Mouse (Mus musculus) MEL (cell line): ENCODE measurements around the gene Qsox2. TPM values are rescaled to one million over a fixed set of nuclear protein-coding genes. Genes with fewer than 3 reads are reported as not detected.

ENCODE experiments used
- DNase-seq: peaks from one replicate; pipeline ENCODE4 v3.0.0; 2011; ENCODE audit warnings: low read depth, low spot score
- H3K27ac ChIP-seq: 2 replicates; pipeline ENCODE4 v1.5.1; 2012; ENCODE audit warnings: low read depth, mild to moderate bottlenecking, control low read depth, low read length, moderate library complexity; ENCODE audit not compliant: control insufficient read depth
- H3K27me3 ChIP-seq, 2 experiments: fragments of 150-350 bp in 1 of 2; sonication (generic) in 1 of 2; 2 replicates each; pipeline ENCODE4 v1.6.1; 2012; ENCODE audit warnings: low read length in 2 of 2, mild to moderate bottlenecking in 2 of 2, improper control_type of control experiment in 1 of 2, moderate library complexity in 1 of 2; ENCODE audit not compliant: insufficient read depth in 2 of 2, control insufficient read depth in 1 of 2
- H3K36me3 ChIP-seq, 2 experiments: 2 replicates each; pipeline ENCODE4 v1.6.1; 2012 to 2014; ENCODE audit warnings: low read length in 2 of 2, improper control_type of control experiment in 1 of 2, inconsistent platforms in 1 of 2, mild to moderate bottlenecking in 1 of 2; ENCODE audit not compliant: insufficient read depth in 2 of 2, control insufficient read depth in 1 of 2
- H3K4me1 ChIP-seq, 2 experiments: fragments of 150-350 bp in 1 of 2; sonication (generic) in 1 of 2; 2 replicates each; pipeline ENCODE4 v1.6.1; 2012; ENCODE audit warnings: low read length in 2 of 2, improper control_type of control experiment in 1 of 2, mild to moderate bottlenecking in 1 of 2; ENCODE audit not compliant: insufficient read depth in 2 of 2, control insufficient read depth in 1 of 2
- H3K4me3 ChIP-seq, 2 experiments: fragments of 150-350 bp in 1 of 2; sonication (generic) in 1 of 2; 2 replicates each; pipeline ENCODE4 v1.5.1; 2012; ENCODE audit warnings: low read depth in 2 of 2, low read length in 2 of 2, mild to moderate bottlenecking in 2 of 2, moderate library complexity in 2 of 2, control low read depth in 1 of 2, improper control_type of control experiment in 1 of 2; ENCODE audit not compliant: control insufficient read depth in 1 of 2, insufficient read depth in 1 of 2
- H3K79me2 ChIP-seq: 2 replicates; pipeline ENCODE4 v1.6.1; 2012; ENCODE audit warnings: mild to moderate bottlenecking, low read length, moderate library complexity; ENCODE audit not compliant: control insufficient read depth, poor library complexity, insufficient read depth
- H3K9ac ChIP-seq: 2 replicates; pipeline ENCODE4 v1.6.1; 2012; ENCODE audit warnings: low read depth, mild to moderate bottlenecking, control low read depth, low read length, moderate library complexity; ENCODE audit not compliant: control insufficient read depth, poor library complexity, severe bottlenecking
- H3K9me3 ChIP-seq: fragments of 150-350 bp; sonication (generic); replicated peaks from 2 replicates; pipeline ENCODE4 v1.6.1; 2012; ENCODE audit warnings: mild to moderate bottlenecking, low read length, improper control_type of control experiment, moderate library complexity; ENCODE audit not compliant: insufficient read depth
- CHD1 ChIP-seq: IDR thresholded peaks from 2 replicates; pipeline ENCODE4 v1.6.1; 2012; ENCODE audit warnings: low read depth, mild to moderate bottlenecking, inconsistent platforms, low read length, improper control_type of control experiment
- E2F4 ChIP-seq: IDR thresholded peaks from 2 replicates; pipeline ENCODE4 v1.6.1; 2011; ENCODE audit warnings: low read depth, low read length, improper control_type of control experiment, borderline replicate concordance
- ETS1 ChIP-seq: IDR thresholded peaks from 2 replicates; pipeline ENCODE4 v1.6.1; 2012; ENCODE audit warnings: low read depth, mild to moderate bottlenecking, inconsistent platforms, low read length, improper control_type of control experiment, moderate library complexity
- GABPA ChIP-seq: IDR thresholded peaks from 2 replicates; pipeline ENCODE4 v1.6.1; 2012; ENCODE audit warnings: low read depth, mild to moderate bottlenecking, inconsistent platforms, low read length, improper control_type of control experiment, moderate library complexity
- GATA1 ChIP-seq: IDR thresholded peaks from 2 replicates; pipeline ENCODE4 v1.6.1; 2011; ENCODE audit warnings: low read depth, low read length, improper control_type of control experiment
- MAZ ChIP-seq: IDR thresholded peaks from 2 replicates; pipeline ENCODE4 v1.6.1; 2012; ENCODE audit warnings: low read depth, mild to moderate bottlenecking, inconsistent platforms, low read length, improper control_type of control experiment
- MEF2A ChIP-seq: IDR thresholded peaks from 2 replicates; pipeline ENCODE4 v1.6.1; 2014; ENCODE audit warnings: low read depth, mild to moderate bottlenecking, inconsistent platforms, low read length, improper control_type of control experiment; ENCODE audit not compliant: poor library complexity, insufficient replicate concordance, severe bottlenecking; ENCODE audit errors: extremely low read depth
- MYC ChIP-seq: IDR thresholded peaks from 2 replicates; pipeline ENCODE4 v1.6.1; 2011; ENCODE audit warnings: low read depth, mild to moderate bottlenecking, low read length, improper control_type of control experiment, moderate library complexity
- NELFE ChIP-seq: IDR thresholded peaks from 2 replicates; pipeline ENCODE4 v1.6.1; 2011; ENCODE audit warnings: low read depth, low read length, improper control_type of control experiment
- POLR2AphosphoS5 ChIP-seq: IDR thresholded peaks from 2 replicates; pipeline ENCODE4 v1.6.1; 2012; ENCODE audit warnings: low read depth, borderline replicate concordance, mild to moderate bottlenecking, inconsistent platforms, low read length, moderate library complexity, mixed read lengths
- RCOR1 ChIP-seq: IDR thresholded peaks from 2 replicates; pipeline ENCODE4 v1.6.1; 2012; ENCODE audit warnings: low read depth, mild to moderate bottlenecking, inconsistent platforms, low read length, improper control_type of control experiment
- SIN3A ChIP-seq: IDR thresholded peaks from 2 replicates; pipeline ENCODE4 v1.6.1; 2012; ENCODE audit warnings: low read length, improper control_type of control experiment, inconsistent platforms
- TAL1 ChIP-seq: IDR thresholded peaks from 2 replicates; pipeline ENCODE4 v1.6.1; 2012; ENCODE audit warnings: mild to moderate bottlenecking, inconsistent platforms, low read length, moderate library complexity, mixed read lengths
- TCF12 ChIP-seq: IDR thresholded peaks from 2 replicates; pipeline ENCODE4 v1.6.1; 2014; ENCODE audit warnings: low read depth, mild to moderate bottlenecking, inconsistent platforms, low read length, improper control_type of control experiment, moderate library complexity
- USF1 ChIP-seq: IDR thresholded peaks from 2 replicates; pipeline ENCODE4 v1.6.1; 2014; ENCODE audit warnings: low read depth, mild to moderate bottlenecking, inconsistent platforms, low read length, improper control_type of control experiment, moderate library complexity
- ZNF384 ChIP-seq: IDR thresholded peaks from 2 replicates; pipeline ENCODE4 v1.6.1; 2012; ENCODE audit warnings: low read depth, mild to moderate bottlenecking, inconsistent platforms, low read length, improper control_type of control experiment
- polyA plus RNA-seq, 2 experiments: library from polyadenylated mRNA; stranded (reverse) in 1 of 2; unstranded in 1 of 2; fragments of >175 nt in 1 of 2; fragments of >200 nt in 1 of 2; gene quantifications; 2 replicates each; pipeline versions ENCODE4 v1.2.1 to v1.2.4; 2012; ENCODE audit warnings: low replicate concordance in 2 of 2, low read depth in 1 of 2; ENCODE audit not compliant: insufficient read length in 2 of 2, insufficient read depth in 1 of 2, missing spikeins in 1 of 2
- total RNA-seq: library from RNA; depleted of rRNA; stranded (reverse); fragments of 300-350 nt; gene quantifications from 2 replicates; pipeline ENCODE4 v1.2.3, GENCODE M21; 2012

Gene Qsox2
- total and polyA plus RNA-seq, 3 experiments, result 12.1 to 17.0 TPM; not detected in 1

GRCm38 (mm10) chr2:26254816-26255215 lies 17.5 kb upstream of the Qsox2 start:
- Histone ChIP-seq H3K9me3 (no peaks in the 10 kb centered on the region), H3K4me3 (no peak overlapping the region), H3K79me2 (no peaks in the 10 kb centered on the region), H3K27me3 (peaks cover 7 to 24% of the 10 kb centered on the region in 2 experiments), H3K9ac (no peak overlapping the region), H3K27ac (no peak overlapping the region), H3K4me1 (no peaks in the 10 kb centered on the region), H3K36me3 (no peaks in the 10 kb centered on the region)
- TF ChIP-seq USF1, result no peak
- no peak for TF ChIP-seq MEF2A
- no peak for TF ChIP-seq TAL1
- no peak for TF ChIP-seq SIN3A
- no peak for TF ChIP-seq NELFE
- TF ChIP-seq GABPA, result no peak
- DNase-seq, result no peak

- H3K27me3 ChIP-seq, result peaks cover 7 to 24% of the 10 kb centered on the region in 2 experiments
- DNase-seq, result no peak
- no peaks in the 10 kb centered on the region for H3K36me3 ChIP-seq
- H3K9me3 ChIP-seq, result no peaks in the 10 kb centered on the region
- no peak overlapping the region for H3K4me3 ChIP-seq
- TF ChIP-seq GATA1, result no peak
- no peak for TF ChIP-seq E2F4
- no peak for TF ChIP-seq CHD1
- TF ChIP-seq MYC, result no peak
- no peak for TF ChIP-seq ETS1
- TF ChIP-seq TCF12, result no peak
- TF ChIP-seq SIN3A, result no peak
- no peak for TF ChIP-seq GABPA
- no peak for TF ChIP-seq USF1
- TF ChIP-seq RCOR1, result no peak
- no peak for TF ChIP-seq POLR2AphosphoS5
- no peak for TF ChIP-seq TAL1
- no peak for TF ChIP-seq MAZ
- no peak for TF ChIP-seq ZNF384
- no peaks in the 10 kb centered on the region for H3K4me1 ChIP-seq
- no peaks in the 10 kb centered on the region for H3K79me2 ChIP-seq
- H3K27ac ChIP-seq, result no peak overlapping the region
- H3K9ac ChIP-seq, result no peak overlapping the region
Observed at GRCm38 (mm10) chr2:26252514-26253206, 15.3 kb upstream of the Qsox2 start.
